Mouse (Mus musculus): ENCODE data around the gene Clk4.
A peak's percentile ranks its signal among the peaks of the same experiment; 100 is the strongest.

Gene Clk4

GRCm38 (mm10) chr11:51261680-51262219 is at the start of gene Clk4:
Clk4 (plus strand) TSS chr11:51261730.
- no peak for DNase-seq

- no peak for DNase-seq
Observed at GRCm38 (mm10) chr11:51214021-51214420, 47.5 kb upstream of the Clk4 start.

DNA sequence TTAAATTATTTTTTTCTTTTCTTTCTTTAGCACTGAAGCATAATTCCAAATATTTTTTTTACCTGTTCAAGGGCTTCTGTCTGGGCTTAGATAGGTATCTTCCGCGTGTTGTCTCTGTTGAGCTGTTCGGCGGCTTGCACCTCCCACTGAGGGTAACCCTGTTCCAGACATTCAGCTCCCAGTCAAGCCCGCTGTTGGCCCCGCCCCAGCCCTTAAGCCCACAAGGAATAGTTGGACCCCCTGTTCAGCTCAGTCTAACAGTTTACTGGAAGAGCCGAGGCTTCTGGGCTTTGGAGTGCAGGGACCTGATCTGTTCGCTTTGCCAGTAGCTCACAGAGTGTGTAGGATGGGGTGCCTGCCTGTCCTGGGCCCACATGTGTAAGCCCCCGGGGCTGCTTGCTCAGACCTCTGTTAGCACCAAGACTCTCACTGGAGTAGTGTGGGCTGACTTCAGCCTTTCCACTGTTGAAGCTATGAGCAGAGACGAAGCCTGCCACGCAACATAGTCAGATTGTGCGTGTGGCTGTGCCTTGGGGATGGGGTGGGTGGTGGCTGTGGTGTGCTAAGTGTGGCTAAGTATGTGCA is 42.0 kb upstream of the Clk4 start:
- no peak for DNase-seq

DNA sequence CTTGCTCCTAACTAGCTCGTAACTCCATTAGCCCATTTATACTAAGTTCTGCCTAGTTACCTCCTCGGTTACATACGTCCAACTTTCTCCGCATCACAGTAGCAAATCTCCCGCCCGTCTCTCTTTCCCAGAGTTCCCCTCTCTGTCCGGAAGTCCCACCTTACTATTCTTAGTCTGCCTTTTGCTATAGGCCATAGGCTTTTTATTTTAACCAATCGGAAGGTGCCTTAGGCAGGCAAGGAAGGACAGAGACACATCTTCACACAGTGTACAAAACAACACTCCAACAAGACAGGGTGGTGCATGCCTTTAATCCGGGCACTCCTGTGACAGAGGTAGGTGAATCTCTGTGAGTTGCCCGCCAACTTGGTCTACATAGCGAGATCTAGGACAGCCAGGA is 41.2 kb upstream of the Clk4 start, which contains the start of gene Gm12569:
Gene Gm12569 (plus strand): TSS at position 166 of the 400 bp plus-strand sequence.
- no peak for DNase-seq

DNA sequence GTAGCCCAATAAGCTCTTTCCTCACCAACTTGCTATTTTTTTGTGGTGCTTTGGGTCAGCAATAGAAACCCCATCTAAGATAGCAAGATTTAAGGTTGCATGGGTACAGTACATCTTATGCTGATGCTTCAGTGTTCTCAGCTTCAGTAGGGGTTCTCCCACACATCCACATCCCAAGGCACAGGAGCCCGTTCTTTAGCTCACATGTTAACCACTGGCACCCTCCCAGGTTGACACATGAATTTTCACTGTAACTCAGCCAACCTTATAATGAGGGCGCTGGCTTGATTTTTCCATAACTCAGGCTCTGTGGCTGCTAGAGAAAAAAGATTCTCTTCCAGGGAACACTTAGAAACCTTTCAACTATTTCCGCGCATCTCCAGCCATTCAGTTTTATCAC is 34.4 kb upstream of the Clk4 start:
- no peak for DNase-seq

DNA sequence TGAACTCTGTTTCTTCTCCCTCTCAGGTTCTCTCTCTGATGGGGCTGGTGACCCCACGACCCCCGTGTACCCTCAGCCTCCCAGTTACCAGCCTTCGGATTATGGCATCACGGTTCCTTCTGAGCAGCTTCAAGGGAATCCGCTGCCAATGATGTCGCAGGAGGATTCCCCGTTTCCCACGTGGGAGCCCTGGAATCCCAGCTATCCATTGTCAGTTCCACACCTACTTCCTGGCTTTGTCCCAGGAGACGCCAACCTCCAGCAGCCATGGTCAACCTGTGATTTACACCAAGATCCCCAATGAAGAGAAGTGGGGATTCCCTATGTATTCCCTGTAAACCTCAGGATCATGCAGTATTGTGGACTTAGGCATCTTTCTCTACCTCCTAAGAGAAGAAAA is 26.9 kb upstream of the Clk4 start:
- no peak for DNase-seq

GRCm38 (mm10) chr11:51242897-51243296 is 18.6 kb upstream of the Clk4 start:
- no peak for DNase-seq

GRCm38 (mm10) chr11:51257006-51257405 is 4.5 kb upstream of the Clk4 start:
- DNase-seq, result no peak

DNA sequence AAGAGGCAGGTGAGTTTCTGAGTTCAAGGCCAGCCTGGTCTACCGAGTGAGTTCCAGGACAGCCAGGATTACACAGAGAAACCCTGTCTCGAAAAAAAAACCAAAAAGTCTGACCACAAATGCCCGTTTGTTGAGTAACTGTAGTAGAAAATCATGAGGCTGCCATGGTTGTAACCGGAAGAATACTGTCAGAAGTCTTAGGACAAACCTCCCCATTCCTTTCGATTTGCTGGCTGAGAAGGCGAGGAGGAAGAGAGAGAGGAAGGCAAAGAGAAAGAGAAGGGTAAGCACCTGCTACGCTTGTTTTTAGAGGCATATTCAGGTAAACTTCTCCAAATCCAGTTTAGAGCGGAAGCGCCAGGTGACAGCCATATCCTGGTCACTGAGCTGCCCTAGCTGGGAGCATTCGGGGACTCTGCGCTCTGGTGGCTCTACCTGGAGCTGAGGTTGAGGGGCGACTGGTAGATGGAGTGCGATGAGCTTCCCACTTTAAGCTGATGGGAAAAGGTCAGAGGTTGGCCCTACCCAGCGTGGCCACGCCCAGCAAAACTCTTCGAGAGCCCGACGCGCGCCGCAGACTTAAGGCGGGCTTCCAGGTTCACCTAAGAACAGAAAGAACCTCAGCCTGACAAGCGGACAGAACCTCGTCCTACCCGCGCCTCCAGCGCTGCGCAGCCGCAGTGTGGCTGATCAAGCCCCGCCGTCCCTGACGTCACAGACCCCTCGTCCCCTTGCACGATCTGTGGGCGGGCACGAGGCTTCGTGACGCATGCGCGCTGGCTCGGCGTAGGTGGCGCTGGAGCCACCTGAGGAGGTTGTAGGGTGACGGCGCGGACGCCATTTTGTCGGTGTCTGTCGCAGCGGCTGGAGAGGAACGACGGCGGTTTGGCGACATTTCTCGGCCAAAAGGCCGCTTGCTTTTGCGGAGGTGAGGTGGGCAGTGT is 1.1 kb downstream of the Clk4 start, which contains the start of gene BC049762:
Gene BC049762 (minus strand): TSS at position 705 of the 944 bp plus-strand sequence.
- peak; percentile 98 to 99 for DNase-seq

DNA sequence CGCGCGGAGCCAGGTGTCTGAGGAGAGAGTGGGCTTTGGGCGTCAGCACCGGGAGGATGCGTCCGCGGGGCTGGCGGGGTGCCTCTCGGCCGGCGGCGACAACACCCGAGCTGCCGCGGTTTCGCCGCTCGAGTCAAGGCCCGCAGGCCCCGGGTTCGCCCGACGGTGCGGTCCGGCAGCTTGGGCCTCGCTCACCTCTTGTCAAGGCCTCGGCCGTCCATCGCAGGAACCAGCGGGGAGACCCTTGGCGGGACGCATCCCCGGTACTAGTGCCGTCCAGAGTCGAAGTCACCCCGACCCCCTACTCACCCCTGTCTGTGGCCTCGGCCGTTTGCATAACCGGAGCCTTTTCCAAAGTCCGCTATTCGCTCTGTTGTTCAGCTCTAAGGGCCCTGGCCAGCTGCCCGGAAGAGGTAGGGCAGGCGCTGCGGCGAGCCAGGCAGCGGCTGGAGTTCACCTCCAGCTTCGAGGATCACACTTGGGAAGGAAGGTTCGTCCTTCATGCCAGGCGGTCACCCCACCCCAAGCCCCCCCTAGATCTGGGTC is 1.8 kb downstream of the Clk4 start:
- peak; percentile 82 to 87 for DNase-seq

DNA sequence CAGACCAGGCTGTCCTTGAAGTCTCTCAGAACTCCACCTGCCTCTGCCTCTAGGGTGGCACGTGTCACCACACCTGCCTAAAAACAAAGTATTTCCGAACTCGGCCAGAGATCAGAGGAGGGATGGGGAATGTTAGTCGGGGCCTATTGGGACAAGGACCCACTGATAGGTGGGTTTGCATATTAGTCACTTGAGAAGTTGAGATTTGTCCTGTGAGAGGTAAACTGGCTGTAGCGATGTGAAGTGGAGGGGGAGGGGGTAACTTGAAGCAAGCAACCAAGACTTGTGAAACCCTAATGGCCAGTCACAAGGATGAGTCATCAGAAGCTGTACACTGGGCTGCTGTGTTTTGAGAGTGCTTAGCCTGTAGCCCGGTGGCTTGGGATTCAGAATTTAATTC is 2.8 kb downstream of the Clk4 start:
- DNase-seq, result peak; percentile 21 to 35

DNA sequence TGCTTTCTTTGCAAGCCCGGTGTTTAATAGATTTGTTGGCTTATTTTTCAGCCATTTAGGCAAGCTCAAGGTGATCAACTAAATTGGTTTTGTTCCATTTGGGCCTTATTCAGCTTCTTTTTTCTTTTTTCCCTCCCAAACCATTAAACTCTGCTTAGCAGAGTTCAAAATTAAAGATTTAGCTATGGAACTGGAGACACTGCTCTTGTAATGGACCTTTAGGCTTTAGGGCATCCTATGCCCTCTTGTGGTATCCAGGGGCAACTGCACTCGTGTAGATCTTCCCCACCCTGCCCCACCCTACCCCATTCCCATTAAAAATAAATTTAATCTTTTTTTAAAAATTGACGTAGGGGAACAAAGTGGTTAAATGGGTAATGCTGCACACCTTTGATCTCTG is 3.8 kb downstream of the Clk4 start:
- DNase-seq, result no peak

GRCm38 (mm10) chr11:51274418-51274817 is 12.9 kb downstream of the Clk4 start:
- DNase-seq, result no peak

GRCm38 (mm10) chr11:51289564-51290041 is 28.1 kb downstream of the Clk4 start, which contains the start of gene Col23a1:
Col23a1 (plus strand) TSS chr11:51289920.
- DNase-seq, result peak; percentile 64 to 79

GRCm38 (mm10) chr11:51290066-51290955 is 28.8 kb downstream of the Clk4 start:
- peak; percentile 24 to 25 for DNase-seq

GRCm38 (mm10) chr11:51293956-51294530 is 32.5 kb downstream of the Clk4 start:
- DNase-seq, result no peak

- DNase-seq, result no peak
Observed at GRCm38 (mm10) chr11:51295742-51296141, 34.2 kb downstream of the Clk4 start.

- DNase-seq, result no peak
Observed at GRCm38 (mm10) chr11:51298691-51299090, 37.2 kb downstream of the Clk4 start.

- no peak for DNase-seq
Observed at GRCm38 (mm10) chr11:51302396-51302795, 40.9 kb downstream of the Clk4 start.

DNA sequence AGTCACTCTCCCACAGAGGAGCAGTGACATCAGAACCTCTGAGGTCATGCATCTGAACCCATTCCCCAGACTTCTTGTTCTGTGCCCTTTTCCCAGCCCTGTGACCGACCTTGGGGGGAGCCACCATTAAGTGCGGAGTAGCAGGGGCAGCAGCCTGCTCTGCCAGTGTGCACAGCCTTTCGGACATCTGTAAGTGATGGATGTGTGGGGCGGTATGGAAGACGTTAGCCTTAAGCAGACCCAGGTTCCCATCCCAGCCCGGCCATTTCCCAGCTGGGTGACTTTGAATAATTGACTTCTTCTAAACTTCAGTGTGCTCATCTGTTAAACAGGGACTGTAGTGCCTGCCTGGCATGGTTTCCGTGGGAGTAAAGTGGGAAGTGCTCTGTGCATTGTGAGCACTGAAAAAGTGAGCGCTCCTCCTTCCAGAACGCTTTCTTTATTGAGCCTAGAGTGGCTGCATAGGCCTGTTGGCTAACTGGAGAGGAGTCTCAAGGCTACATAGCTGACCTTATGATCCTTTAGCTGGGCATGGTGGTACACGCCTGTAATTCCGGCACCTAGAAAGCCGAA is 42.5 kb downstream of the Clk4 start:
- no peak for DNase-seq

GRCm38 (mm10) chr11:51308306-51308705 is 46.8 kb downstream of the Clk4 start:
- DNase-seq, result peak; percentile 71 to 75
